Mouse (Mus musculus): ENCODE measurements at regions not wholly inside any gene's neighbourhood (a gene's known extent, or its start where the extent isn't known, plus 50 kb on each side); places are given as distances from the start of the nearest gene placed in this dataset.

DNA sequence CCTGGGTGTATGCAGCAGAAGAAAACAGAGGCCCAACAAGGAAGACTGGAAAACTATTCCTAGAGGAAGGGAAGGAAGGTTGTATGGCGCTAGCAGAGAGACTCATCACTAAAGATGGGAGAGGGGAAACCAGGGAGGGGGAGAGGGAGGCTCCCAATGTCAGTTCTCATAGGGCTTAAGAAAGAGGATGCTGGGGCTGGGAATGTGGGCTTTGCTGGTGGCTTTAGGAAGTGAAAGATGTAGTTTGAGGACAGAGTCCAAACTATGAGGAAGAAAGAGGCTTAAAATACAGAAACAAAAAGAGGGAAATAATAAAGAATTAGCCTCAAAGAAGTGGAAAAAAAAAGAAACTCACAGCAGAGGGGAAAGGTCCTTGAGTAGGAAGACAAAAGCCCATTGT is 357.0 kb downstream of the Foxo1 start:
- Histone ChIP-seq H3K36me3 (ENCODE audit: control insufficient read depth, insufficient read depth) (no peaks in the 10 kb centered on the region), H3K4me3 (ENCODE audit: low read depth, low read length) (no peak overlapping the region), H3K9me3 (ENCODE audit: control insufficient read depth) (no peaks in the 10 kb centered on the region), H3K27ac (ENCODE audit: low read depth, low read length) (no peak overlapping the region), H3K4me1 (replicated peaks; ENCODE audit: control insufficient read depth, insufficient read depth, low read length) (no peaks in the 10 kb centered on the region; the same call in 1 of the 2 replicates), H3K4me2 (replicated peaks; ENCODE audit: low read depth) (no peak overlapping the region), H3K9ac (ENCODE audit: low read depth, low read length) (no peak overlapping the region), H3K27me3 (replicated peaks; ENCODE audit: control insufficient read depth, insufficient read depth, low read length) (no peaks in the 10 kb centered on the region)
- 78% methylated on average over 1 of the region's 1 CpGs for WGBS
- TF ChIP-seq CTCF (IDR thresholded peaks at IDR 0.05; ENCODE audit: low read depth) = no peak
- no peak for ATAC-seq

DNA sequence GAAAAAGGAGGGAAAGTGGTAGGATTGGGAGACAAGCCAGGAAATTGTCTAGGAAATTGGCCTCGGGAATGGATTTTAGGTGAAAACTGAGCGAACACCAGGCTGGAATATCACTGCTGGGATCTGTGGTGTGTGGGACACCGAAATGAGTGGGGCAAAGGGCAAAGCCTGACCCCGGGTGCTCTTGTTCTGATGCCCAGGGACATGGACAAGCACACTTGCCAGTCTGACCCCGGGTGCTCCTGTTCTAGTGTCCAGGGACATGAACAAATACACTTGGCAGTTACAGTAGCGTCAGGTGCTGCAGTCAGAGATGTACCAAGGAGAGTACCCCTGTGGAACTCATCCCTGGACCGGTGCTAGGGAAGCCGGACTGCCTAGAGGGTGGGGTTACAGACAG is 354.4 kb downstream of the Foxo1 start:
- Histone ChIP-seq H3K36me3 (ENCODE audit: control insufficient read depth, insufficient read depth) (no peaks in the 10 kb centered on the region), H3K4me2 (replicated peaks; ENCODE audit: low read depth) (no peak overlapping the region), H3K27me3 (replicated peaks; ENCODE audit: control insufficient read depth, insufficient read depth, low read length) (no peaks in the 10 kb centered on the region), H3K9me3 (ENCODE audit: control insufficient read depth) (no peaks in the 10 kb centered on the region), H3K27ac (ENCODE audit: low read depth, low read length) (no peak overlapping the region), H3K4me1 (replicated peaks; ENCODE audit: control insufficient read depth, insufficient read depth, low read length) (no peaks in the 10 kb centered on the region; the same call in 1 of the 2 replicates), H3K9ac (ENCODE audit: low read depth, low read length) (no peak overlapping the region), H3K4me3 (ENCODE audit: low read depth, low read length) (no peak overlapping the region)
- TF ChIP-seq CTCF (IDR thresholded peaks at IDR 0.05; ENCODE audit: low read depth) = no peak
- no peak for ATAC-seq
- WGBS = 92% methylated on average over 8 of the region's 8 CpGs

DNA sequence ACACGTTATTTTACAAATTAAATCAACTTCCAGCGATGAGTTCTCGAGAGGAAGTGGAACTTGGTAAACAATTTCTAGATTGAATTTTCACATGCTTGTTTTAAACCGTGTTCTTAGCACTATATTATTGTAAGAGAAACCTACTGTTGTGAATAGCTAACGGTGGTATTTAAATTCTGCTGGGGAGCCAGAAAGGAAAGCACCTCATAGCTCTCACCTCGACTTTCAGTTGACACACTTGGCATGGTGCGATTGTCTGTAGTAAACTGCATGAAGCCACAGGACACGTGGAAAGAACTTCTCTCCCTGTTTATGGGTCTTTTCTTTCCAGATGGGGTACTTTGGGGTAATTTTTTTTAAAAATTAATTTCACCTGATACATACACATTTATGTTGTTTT is 353.8 kb downstream of the Foxo1 start:
- Histone ChIP-seq H3K9me3 (ENCODE audit: control insufficient read depth) (no peaks in the 10 kb centered on the region), H3K4me1 (replicated peaks; ENCODE audit: control insufficient read depth, insufficient read depth, low read length) (no peaks in the 10 kb centered on the region; the same call in 1 of the 2 replicates), H3K4me2 (replicated peaks; ENCODE audit: low read depth) (no peak overlapping the region), H3K27ac (ENCODE audit: low read depth, low read length) (no peak overlapping the region), H3K9ac (ENCODE audit: low read depth, low read length) (no peak overlapping the region), H3K36me3 (ENCODE audit: control insufficient read depth, insufficient read depth) (no peaks in the 10 kb centered on the region), H3K27me3 (replicated peaks; ENCODE audit: control insufficient read depth, insufficient read depth, low read length) (no peaks in the 10 kb centered on the region), H3K4me3 (ENCODE audit: low read depth, low read length) (no peak overlapping the region)
- 72% methylated on average over 8 of the region's 8 CpGs for WGBS
- TF ChIP-seq CTCF (IDR thresholded peaks at IDR 0.05; ENCODE audit: low read depth) = no peak
- ATAC-seq = no peak

DNA sequence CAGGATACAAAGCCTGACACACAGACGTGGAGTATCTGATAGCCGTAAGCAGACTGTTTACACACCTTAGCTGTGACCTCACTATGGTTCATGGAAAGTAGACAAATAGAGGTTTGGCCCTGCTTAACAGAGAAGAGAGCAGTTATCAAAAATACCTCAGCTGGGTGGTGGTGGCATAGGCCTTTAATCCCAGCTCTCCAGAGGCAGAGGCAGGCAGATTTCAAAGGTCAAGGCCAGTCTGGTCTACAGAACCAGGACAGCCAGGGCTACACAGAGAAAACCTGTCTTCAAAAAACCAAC is 350.7 kb downstream of the Foxo1 start:
- no peak overlapping the region for H3K4me2 ChIP-seq (replicated peaks; ENCODE audit: low read depth)
- no peaks in the 10 kb centered on the region for H3K4me1 ChIP-seq (replicated peaks; ENCODE audit: control insufficient read depth, insufficient read depth, low read length)
- no peak for ATAC-seq
- H3K27me3 ChIP-seq (replicated peaks; ENCODE audit: control insufficient read depth, insufficient read depth, low read length) = no peaks in the 10 kb centered on the region
- no peaks in the 10 kb centered on the region for H3K9me3 ChIP-seq (ENCODE audit: control insufficient read depth)
- no peak overlapping the region for H3K27ac ChIP-seq (ENCODE audit: low read depth, low read length)
- no peaks in the 10 kb centered on the region for H3K36me3 ChIP-seq (ENCODE audit: control insufficient read depth, insufficient read depth)
- no peak for TF ChIP-seq CTCF (IDR thresholded peaks at IDR 0.05; ENCODE audit: low read depth)
- no peak overlapping the region for H3K9ac ChIP-seq (ENCODE audit: low read depth, low read length)
- no peak overlapping the region for H3K4me3 ChIP-seq (ENCODE audit: low read depth, low read length)
- 52% methylated on average over 2 of the region's 2 CpGs for WGBS

DNA sequence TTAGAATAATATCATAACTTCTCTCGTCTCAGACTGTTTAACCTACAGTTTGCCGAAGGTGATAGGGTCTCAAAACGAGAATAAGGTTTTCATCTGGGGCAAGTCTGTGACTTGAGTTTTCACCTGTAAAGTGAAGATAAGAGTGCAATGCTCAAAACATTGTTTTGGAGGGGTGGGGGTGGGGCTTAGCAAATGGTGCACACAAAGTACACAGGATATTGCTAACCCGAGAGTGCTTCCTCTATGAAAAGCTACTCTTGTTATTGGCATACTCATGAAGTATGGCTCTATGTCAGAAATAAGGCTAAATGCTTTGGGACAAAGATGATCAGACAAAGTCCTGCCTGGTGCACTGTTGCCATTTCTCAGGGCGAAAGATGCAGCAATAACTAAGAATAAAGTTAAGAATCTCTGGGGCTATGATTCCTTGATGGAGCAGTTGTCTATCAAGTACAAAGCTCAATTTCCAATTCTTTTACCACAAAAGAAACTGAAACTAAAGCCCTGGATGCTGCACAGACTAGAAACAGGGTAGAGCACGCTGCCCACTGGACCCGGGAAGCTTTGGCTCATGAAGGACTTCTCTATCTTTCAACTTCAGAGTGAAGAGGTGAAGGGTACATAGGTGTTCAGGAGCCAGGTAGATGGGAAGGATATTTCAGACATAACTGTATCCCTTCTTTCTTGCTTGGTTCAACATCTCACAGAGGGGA is 350.2 kb downstream of the Foxo1 start:
- no peaks in the 10 kb centered on the region for H3K4me1 ChIP-seq (replicated peaks; ENCODE audit: control insufficient read depth, insufficient read depth, low read length)
- H3K4me2 ChIP-seq (replicated peaks; ENCODE audit: low read depth) = no peak overlapping the region
- ATAC-seq = 0 out of 2 replicates have a peak, but pooled peaks have one; percentile 10
- no peak overlapping the region for H3K4me3 ChIP-seq (ENCODE audit: low read depth, low read length)
- TF ChIP-seq CTCF (IDR thresholded peaks at IDR 0.05; ENCODE audit: low read depth) = no peak
- no peaks in the 10 kb centered on the region for H3K27me3 ChIP-seq (replicated peaks; ENCODE audit: control insufficient read depth, insufficient read depth, low read length)
- H3K36me3 ChIP-seq (ENCODE audit: control insufficient read depth, insufficient read depth) = no peaks in the 10 kb centered on the region
- 77% methylated on average over 7 of the region's 7 CpGs for WGBS
- no peak overlapping the region for H3K9ac ChIP-seq (ENCODE audit: low read depth, low read length)
- no peak overlapping the region for H3K27ac ChIP-seq (ENCODE audit: low read depth, low read length)
- no peaks in the 10 kb centered on the region for H3K9me3 ChIP-seq (ENCODE audit: control insufficient read depth)

DNA sequence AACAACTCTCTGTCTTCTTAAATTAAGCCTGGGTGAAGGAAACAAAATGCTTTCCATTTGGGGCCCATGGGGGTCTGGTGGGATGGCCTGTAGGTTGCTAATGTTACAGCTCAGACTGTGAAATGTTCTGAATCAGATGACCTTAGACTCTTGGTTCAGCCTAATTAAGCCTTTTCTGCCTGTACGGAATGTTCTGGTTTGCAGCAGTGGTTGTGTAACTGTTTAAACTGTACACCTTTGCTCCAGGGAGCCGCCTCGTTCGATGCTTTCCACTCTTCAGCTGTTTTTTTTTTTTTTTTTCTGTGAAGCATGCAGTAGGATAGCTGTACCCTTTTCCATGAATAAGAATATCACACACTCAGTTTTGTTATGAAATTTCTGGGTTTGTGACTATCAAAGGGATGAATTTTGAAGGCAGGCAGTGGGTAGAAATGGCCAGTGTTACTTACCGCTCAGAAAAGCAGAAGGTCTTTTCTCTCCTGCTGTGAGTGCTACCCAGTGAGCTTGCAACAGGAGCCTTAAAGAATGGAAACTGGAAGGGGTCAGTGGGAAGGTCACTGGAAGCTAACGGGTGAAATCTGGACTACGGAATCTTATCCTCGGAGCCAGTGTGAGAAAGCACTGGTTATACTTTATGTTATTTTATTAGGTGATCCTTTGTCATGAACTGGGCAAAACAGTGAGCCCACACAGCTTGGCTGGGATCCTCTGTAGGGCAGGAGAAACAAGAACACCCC is 349.4 kb downstream of the Foxo1 start:
- WGBS = 50% methylated on average over 8 of the region's 8 CpGs

More for the DNA sequence above, 349.4 kb downstream of the Foxo1 start:
- no peak overlapping the region for H3K4me3 ChIP-seq (ENCODE audit: low read depth, low read length)
- no peak overlapping the region for H3K9ac ChIP-seq (ENCODE audit: low read depth, low read length)
- H3K36me3 ChIP-seq (ENCODE audit: control insufficient read depth, insufficient read depth) = no peaks in the 10 kb centered on the region
- H3K9me3 ChIP-seq (ENCODE audit: control insufficient read depth) = no peaks in the 10 kb centered on the region
- no peaks in the 10 kb centered on the region for H3K4me1 ChIP-seq (replicated peaks; ENCODE audit: control insufficient read depth, insufficient read depth, low read length)
- no peak for TF ChIP-seq CTCF (IDR thresholded peaks at IDR 0.05; ENCODE audit: low read depth)
- ATAC-seq = 0 out of 2 replicates have a peak, but pooled peaks have one; percentile 28
- no peak overlapping the region for H3K4me2 ChIP-seq (replicated peaks; ENCODE audit: low read depth)
- H3K27me3 ChIP-seq (replicated peaks; ENCODE audit: control insufficient read depth, insufficient read depth, low read length) = no peaks in the 10 kb centered on the region
- no peak overlapping the region for H3K27ac ChIP-seq (ENCODE audit: low read depth, low read length)
